In genomic region chr8:126833471-126834453, GRCm38 (mm10) we compare ENCODE assay signal across 8 mouse cellular contexts.
DNase-seq lines count a peak whose midpoint lies in the region; ATAC-seq and TF ChIP-seq lines count a peak whose summit lies in the region.

No protein-coding gene starts in this region.

- no peaks in the 10 kb centered on the region for H3K36me3 ChIP-seq in intestine, embryonic 16.5 days (ENCODE audit: control insufficient read depth, insufficient read depth, low read length)
- no peaks in the 10 kb centered on the region for H3K36me3 ChIP-seq in liver, embryonic 16.5 days (ENCODE audit: control insufficient read depth, insufficient read depth)
- H3K36me3 ChIP-seq in small intestine, adult 2 months (ENCODE audit: control insufficient read depth, insufficient read depth, low read length), result no peaks in the 10 kb centered on the region

- no peak for TF ChIP-seq POLR2A in brain, embryonic 14.5 days (IDR thresholded peaks at IDR 0.05; ENCODE audit: borderline replicate concordance, extremely low read depth, insufficient read depth, insufficient read length, poor library complexity, severe bottlenecking)
- no peak for TF ChIP-seq POLR2A in small intestine, adult 2 months (IDR thresholded peaks at IDR 0.05; ENCODE audit: low read depth, low read length)

- 18% methylated on average over 19 of the region's 19 CpGs for whole genome bisulfite sequencing in intestine, embryonic 16.5 days
- 9% methylated on average over 19 of the region's 19 CpGs for whole genome bisulfite sequencing in liver, embryonic 16.5 days (ENCODE audit: insufficient replicate concordance)
- WGBS in small intestine, adult 2 months, result 26% methylated on average over 19 of the region's 19 CpGs

- no peak for TF ChIP-seq CTCF in brain, embryonic 14.5 days (IDR thresholded peaks at IDR 0.05; ENCODE audit: borderline replicate concordance, extremely low read depth, insufficient read depth, insufficient read length)
- no peak for TF ChIP-seq CTCF in small intestine, adult 2 months (IDR thresholded peaks at IDR 0.05; ENCODE audit: extremely low read depth, insufficient read length, insufficient replicate concordance, low read depth, low read length)

- ATAC-seq in intestine, embryonic 16.5 days, result peak; percentile 5; the same call in 1 of the 2 replicates
- peak; percentile 7 for ATAC-seq in liver, embryonic 16.5 days (ENCODE audit: low read depth)

- no peaks in the 10 kb centered on the region for H3K27me3 ChIP-seq in intestine, embryonic 16.5 days (replicated peaks; ENCODE audit: control insufficient read depth, insufficient read depth, low read length)
- no peaks in the 10 kb centered on the region for H3K27me3 ChIP-seq in liver, embryonic 16.5 days (ENCODE audit: control insufficient read depth, insufficient read depth, low read depth, low read length)
- no peaks in the 10 kb centered on the region for H3K27me3 ChIP-seq in small intestine, adult 2 months (ENCODE audit: control insufficient read depth, insufficient read depth, low read length)

- DNase-seq in right cerebral cortex, adult 18-20 months, result peak; percentile 58
- DNase-seq in right cerebral cortex, postnatal 4 days, result no peak
- peak; percentile 37 for DNase-seq in brain, embryonic 14.5 days (ENCODE audit: low read depth)
- DNase-seq in heart, adult 18-20 months, result peak; percentile 80 to 87
- no peak for DNase-seq in layer of hippocampus, adult 11-12 months (ENCODE audit: low spot score)

- H3K9me3 ChIP-seq in intestine, embryonic 16.5 days (ENCODE audit: control insufficient read depth, low read length), result no peaks in the 10 kb centered on the region
- no peaks in the 10 kb centered on the region for H3K9me3 ChIP-seq in liver, embryonic 16.5 days (replicated peaks; ENCODE audit: control insufficient read depth, low read length)

- H3K4me2 ChIP-seq in intestine, embryonic 16.5 days (ENCODE audit: low read depth, low read length), result peak overlapping the region; percentile 2
- H3K4me2 ChIP-seq in liver, embryonic 16.5 days (ENCODE audit: low read depth, low read length), result peak overlapping the region; percentile 34

- H3K4me3 ChIP-seq in intestine, embryonic 16.5 days (ENCODE audit: low read length), result no peak overlapping the region
- H3K4me3 ChIP-seq in liver, embryonic 16.5 days (ENCODE audit: low read depth, low read length), result no peak overlapping the region
- H3K4me3 ChIP-seq in small intestine, adult 2 months (ENCODE audit: low read depth, low read length), result no peak overlapping the region

- H3K4me1 ChIP-seq in intestine, embryonic 16.5 days (ENCODE audit: control insufficient read depth, insufficient read depth, low read length), result peaks cover 54% of the 10 kb centered on the region
- peaks cover 51% of the 10 kb centered on the region for H3K4me1 ChIP-seq in liver, embryonic 16.5 days (ENCODE audit: control insufficient read depth, low read depth, low read length)
- H3K4me1 ChIP-seq in small intestine, adult 2 months (ENCODE audit: control insufficient read depth, insufficient read depth, insufficient read length, low read length), result peaks cover 51% of the 10 kb centered on the region

- H3K27ac ChIP-seq in intestine, embryonic 16.5 days (ENCODE audit: low read length), result peak overlapping the region; percentile 90
- peak overlapping the region; percentile 85 for H3K27ac ChIP-seq in liver, embryonic 16.5 days (ENCODE audit: low read length)
- H3K27ac ChIP-seq in small intestine, adult 2 months (ENCODE audit: insufficient read depth, low read depth, low read length), result peak overlapping the region; percentile 93

- peak overlapping the region; percentile 51 for H3K9ac ChIP-seq in intestine, embryonic 16.5 days (ENCODE audit: low read depth, low read length)
- peak overlapping the region; percentile 10; the same call in 1 of the 2 replicates for H3K9ac ChIP-seq in liver, embryonic 16.5 days (ENCODE audit: low read depth, low read length)

Comparison
In these comparisons a context has a peak if more than half of its experiments do, and no peak if none do; other contexts are left out.
1. DNase-seq: peak in right cerebral cortex, adult 18-20 months (single experiment), brain, embryonic 14.5 days (single experiment) and heart, adult 18-20 months (2 of 2); none in right cerebral cortex, postnatal 4 days (single experiment) and layer of hippocampus, adult 11-12 months (single experiment).
2. Peak in every context shown above with its lines, with median percentiles within 50 percentile points of each other: H3K27ac ChIP-seq.